Mouse (Mus musculus) heart, adult 2 months (tissue): ENCODE measurements around the gene Chmp2a.

ENCODE experiments used
- CTCF ChIP-seq: fragments of 200-600 bp; IDR thresholded peaks from 2 replicates; pipeline ENCODE4 v1.8.1; 2022; ENCODE audit warnings: antibody characterized with exemption, mild to moderate bottlenecking, moderate library complexity
- EP300 ChIP-seq: fragments of 200-500 bp; IDR thresholded peaks from 2 replicates; pipeline ENCODE4 v1.6.1; 2011; ENCODE audit warnings: low read depth, low read length, control low read depth; ENCODE audit not compliant: insufficient read depth
- POLR2A ChIP-seq: fragments of 200-500 bp; IDR thresholded peaks from 2 replicates; pipeline ENCODE4 v1.6.1; 2011; ENCODE audit warnings: mild to moderate bottlenecking, low read depth, low read length, control low read depth; ENCODE audit not compliant: insufficient read depth

- TF ChIP-seq CTCF (no peak), POLR2A (no peak), EP300 (no peak)
Observed at GRCm38 (mm10) chr7:13014275-13014839, 20.2 kb downstream of the Chmp2a start.
